Mouse (Mus musculus): ENCODE measurements at regions not wholly inside any gene's neighbourhood (a gene's known extent, or its start where the extent isn't known, plus 50 kb on each side); places are given as distances from the start of the nearest gene placed in this dataset.

DNA sequence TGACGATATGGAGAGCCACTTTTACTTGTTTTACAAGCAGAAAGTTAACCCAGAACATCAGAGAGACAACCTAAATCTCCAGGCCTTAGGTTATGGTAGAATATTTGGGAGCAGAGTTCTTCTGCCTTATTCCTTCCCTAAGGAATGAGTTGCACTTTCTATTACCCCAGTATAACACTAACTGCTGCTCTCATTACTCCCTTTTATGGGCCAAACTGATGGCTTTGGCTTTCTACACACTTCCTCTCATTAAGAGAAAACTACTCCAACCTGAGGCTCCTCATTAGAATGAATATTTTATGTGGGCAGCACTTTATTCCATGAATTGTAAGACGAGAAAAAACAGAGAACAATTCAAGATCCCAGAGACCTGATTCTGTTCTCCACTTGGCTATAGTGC lies 289.0 kb upstream of the Tnc start:
- DNase-seq (ENCODE audit: low spot score), result no peak

- no peak for DNase-seq (ENCODE audit: low spot score)
These were observed 283.4 kb upstream of the Tnc start for GRCm38 (mm10) chr4:64330213-64330612.

DNA sequence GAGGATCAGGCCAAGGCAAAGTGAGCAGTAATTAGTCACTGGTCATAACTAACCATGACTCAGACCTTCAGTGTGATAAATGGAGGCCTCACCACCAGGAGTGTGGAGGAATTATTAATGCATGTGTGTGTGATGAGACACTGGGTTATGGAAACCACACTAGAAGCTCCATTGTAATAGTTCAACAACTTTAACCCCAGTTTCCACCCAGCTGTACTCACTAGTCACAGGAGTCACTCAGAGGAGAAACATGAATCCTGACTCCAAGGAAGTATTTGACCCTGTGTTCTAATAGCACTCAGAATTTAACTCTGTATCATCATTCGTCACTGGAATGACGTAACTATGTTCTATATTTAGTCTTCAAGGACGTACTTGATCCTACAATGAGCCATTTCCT lies 277.6 kb upstream of the Tnc start:
- no peak for DNase-seq (ENCODE audit: low spot score)

- DNase-seq (ENCODE audit: low spot score), result no peak
These were observed 269.9 kb upstream of the Tnc start for GRCm38 (mm10) chr4:64316553-64317347.

DNA sequence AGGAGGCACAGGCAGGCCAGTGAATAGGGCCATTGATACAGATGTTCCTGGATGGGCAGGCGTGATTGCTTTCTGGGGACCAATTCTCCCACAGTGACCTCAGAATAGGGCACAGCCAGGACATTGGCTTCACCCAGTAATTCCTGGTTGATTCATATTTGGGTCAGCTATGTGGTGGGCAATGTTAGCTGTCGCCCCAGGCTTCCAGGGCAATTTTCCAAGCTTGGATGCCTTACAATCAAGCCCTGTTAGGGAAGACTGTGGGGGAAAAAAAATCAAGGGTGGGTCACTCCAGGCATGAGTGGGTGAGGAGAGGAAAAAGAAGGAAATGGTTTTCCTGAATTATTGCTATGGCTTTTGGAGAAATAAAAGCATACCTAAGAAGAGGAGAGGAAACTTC lies 250.1 kb upstream of the Tnc start:
- no peak for DNase-seq (ENCODE audit: low spot score)

DNA sequence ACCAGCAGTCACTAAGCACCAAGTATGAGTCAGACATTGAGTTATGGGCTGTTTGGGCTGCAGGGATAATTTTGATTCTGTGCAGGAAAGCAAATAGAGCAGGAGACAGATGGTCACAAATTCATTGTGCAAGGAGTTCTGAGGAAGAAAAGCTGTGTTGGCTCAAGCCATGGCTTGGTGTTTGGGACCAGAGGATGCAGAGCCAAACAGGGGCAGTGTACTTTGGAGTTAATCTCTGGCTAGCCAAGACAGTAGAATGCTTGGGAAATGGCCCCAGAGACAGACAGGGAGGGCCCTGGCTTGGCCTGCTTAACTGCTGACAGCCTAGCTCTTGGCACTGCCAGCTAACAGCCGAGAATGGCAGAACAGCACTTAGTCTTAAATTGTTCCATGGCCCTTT lies 235.7 kb upstream of the Tnc start:
- no peak for DNase-seq (ENCODE audit: low spot score)

- no peak for DNase-seq (ENCODE audit: low spot score)
These were observed 230.2 kb upstream of the Tnc start for GRCm38 (mm10) chr4:64276980-64277379.

- no peak for DNase-seq (ENCODE audit: low spot score)
These were observed 227.6 kb upstream of the Tnc start for GRCm38 (mm10) chr4:64274291-64274960.

DNA sequence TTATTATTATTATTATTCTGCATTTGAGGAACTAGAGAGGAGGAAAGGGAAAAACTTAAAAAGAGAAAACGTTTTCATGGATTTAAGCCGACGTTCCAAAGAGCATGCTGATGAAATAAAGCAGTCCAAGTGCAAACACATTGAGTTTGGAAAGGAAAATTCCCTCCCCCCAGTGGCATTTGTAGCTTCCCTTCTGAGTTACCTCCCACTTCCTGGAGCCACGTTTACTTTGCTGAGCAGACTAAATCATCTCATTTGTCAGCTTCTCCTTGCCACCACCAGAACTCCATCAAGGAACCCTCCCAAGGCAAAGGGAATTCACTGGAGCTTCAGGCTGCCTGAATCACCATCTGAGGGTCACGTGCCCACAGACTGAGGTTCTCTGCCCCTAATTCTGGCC lies 223.0 kb upstream of the Tnc start:
- no peak for DNase-seq (ENCODE audit: low spot score)

- DNase-seq (ENCODE audit: low spot score), result no peak
These were observed 222.3 kb upstream of the Tnc start for GRCm38 (mm10) chr4:64269117-64269516.

- DNase-seq (ENCODE audit: low spot score), result no peak
These were observed 213.7 kb upstream of the Tnc start for GRCm38 (mm10) chr4:64260473-64260872.

DNA sequence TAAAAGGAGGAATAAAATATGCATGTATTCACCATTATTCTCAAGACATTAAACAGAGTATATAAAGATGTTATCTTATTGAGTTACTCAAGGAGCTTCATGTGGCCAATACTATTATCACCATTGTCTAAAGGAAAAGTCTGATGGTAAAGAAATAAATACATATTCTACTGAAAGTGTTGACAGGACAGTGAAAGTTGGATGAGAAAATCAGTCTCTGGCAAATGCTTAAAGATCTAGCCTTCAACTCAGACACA lies 213.3 kb upstream of the Tnc start:
- DNase-seq (ENCODE audit: low spot score), result no peak

GRCm38 (mm10) chr4:64259348-64260187 lies 212.8 kb upstream of the Tnc start:
- DNase-seq (ENCODE audit: low spot score), result no peak

DNA sequence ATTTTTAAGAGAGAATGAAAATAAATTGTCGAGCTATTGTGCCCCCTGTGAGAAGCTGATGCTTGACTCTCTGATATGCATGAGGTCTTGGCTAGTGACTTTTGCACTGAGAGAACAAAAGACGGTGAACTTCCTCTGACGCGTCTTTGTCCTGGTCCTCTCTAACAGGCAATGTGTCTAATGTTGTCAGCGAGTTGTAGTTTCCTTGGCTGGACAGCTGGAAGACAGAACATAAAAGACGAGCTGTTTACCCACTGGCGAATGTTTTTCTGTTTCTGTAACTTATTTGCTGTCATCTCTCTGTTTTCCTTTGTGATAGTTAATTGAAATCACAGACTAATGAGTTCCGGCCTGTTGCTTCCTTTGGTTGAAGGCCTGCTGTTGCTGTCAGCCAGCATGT lies 208.4 kb upstream of the Tnc start:
- no peak for DNase-seq (ENCODE audit: low spot score)

DNA sequence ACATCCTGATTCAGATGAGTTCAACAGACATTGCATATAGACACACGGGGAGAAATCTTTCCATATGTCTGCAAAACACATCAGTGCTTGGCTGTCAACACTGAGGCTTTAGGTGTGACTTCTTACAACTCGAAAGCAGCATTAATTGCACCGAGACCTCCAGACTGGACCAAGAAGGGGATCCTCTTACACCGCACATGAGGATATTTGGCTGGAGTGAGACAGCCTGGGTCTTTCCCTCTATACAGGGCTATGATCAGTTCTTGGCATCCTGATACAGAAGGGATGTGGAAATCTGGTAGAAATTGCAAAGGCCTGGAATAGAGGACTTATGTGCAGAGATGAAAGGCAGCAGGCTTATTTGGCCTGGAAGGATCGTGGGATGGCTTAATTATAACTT lies 203.9 kb upstream of the Tnc start:
- no peak for DNase-seq (ENCODE audit: low spot score)

- DNase-seq (ENCODE audit: low spot score), result no peak
These were observed 191.5 kb upstream of the Tnc start for GRCm38 (mm10) chr4:64238196-64238740.

GRCm38 (mm10) chr4:64235534-64235933 lies 188.7 kb upstream of the Tnc start:
- no peak for DNase-seq (ENCODE audit: low spot score)

DNA sequence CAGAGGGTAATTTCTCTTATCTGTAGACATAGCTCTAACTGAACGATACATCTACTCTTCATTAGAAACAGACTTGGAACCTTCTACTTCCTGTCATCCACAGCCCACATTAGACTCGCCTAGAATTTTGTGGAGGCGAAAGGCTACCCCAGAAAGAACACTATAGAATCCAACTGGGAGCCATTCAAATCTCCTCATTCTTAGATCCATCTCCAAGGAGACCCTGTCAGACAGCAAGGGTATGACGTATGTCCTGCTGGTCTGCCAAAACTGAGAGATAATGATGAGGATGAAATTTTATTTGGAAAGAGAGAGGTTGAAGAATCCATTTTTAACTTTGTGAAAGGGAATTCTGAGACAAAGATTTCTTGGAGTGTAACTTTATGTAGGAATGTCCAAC lies 185.3 kb upstream of the Tnc start:
- no peak for DNase-seq (ENCODE audit: low spot score)

DNA sequence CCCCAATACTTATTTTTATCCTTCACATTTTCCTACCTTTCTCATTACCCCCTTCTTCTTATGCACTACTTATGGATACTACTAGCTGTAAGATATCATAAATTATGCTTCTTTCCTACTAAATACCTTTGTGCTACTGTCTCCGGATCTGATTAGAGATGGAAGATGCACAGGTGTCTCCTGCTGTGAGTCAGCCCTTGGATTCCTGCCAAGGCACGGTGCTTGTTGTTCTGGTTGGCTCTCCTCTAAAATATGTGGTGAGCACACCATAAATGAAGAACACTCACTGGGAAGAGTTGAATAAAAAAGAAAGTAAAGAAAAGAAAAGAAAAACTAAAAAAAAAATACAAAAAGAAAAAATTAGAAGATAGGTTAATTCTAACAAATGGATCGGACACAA lies 181.5 kb upstream of the Tnc start:
- no peak for DNase-seq (ENCODE audit: low spot score)

DNA sequence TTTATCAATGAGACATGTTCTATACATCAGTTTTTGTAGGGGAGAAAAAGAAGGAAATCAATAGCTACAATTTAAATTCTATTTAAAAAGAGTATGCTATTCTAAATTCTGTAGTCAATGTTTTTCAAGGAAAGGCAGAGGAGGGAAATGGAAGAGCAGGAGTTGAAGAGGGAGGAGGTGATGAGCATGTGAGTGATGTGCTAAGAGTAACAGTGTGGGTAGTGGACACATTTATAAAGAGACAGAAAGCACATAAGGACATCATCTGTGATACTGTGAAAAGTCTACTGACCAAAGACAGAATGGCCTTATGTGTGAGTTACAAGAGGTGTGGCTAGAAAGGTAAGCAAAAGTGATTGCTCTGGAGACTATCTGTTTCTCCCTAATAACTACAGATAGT lies 179.8 kb upstream of the Tnc start:
- no peak for DNase-seq (ENCODE audit: low spot score)

- DNase-seq (ENCODE audit: low spot score), result no peak
These were observed 178.1 kb upstream of the Tnc start for GRCm38 (mm10) chr4:64224918-64225317.

DNA sequence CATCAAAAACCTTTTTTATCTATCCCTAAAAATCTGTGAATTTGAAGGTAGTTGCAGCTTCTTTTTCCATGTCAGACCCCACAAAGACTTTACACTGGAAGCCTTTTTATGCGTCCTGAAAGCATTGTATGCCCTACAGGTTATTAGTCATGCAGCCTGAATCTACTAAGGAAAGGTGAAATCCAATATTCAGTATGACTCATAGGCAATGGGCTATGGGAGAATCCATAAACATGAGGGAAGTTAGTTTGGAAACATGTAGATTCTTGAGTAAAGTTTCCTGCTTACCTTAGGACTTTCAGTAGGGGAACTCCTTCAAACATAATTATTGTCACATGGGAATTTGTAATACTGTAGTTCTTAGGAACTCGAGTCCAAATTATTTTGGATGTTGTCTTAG lies 173.0 kb upstream of the Tnc start:
- no peak for DNase-seq (ENCODE audit: low spot score)
